Mouse (Mus musculus): Measurements from ENCODE around the gene Ehd2.

Ehd2 gene

GRCm38 (mm10) chr7:15967312-15967711 lies at the start of gene Ehd2:
Gene Ehd2 (minus strand): TSS chr7:15967567.
- DNase-seq (ENCODE audit: low spot score in 2 of 2): peak; percentile 83 to 87

DNA sequence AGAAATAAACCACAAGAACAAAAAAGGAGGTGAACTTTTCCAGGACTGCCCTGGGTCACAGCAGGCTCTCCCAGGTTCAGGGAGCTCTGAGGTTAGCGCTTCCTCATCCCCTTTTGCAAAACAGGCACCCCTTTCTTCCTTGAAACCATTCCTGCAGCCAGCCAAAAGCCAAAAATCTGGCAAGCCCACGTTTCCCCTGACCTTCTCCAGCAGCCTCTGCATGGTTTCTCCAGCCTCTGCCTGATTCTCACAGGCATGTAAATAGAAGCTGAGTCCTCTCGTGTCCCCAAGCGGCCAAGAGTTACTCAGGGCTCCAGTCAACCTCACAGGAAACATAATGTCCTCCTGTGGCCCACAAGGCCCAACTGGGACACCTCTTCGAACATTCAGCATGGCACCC lies 48.0 kb upstream of the Ehd2 start:
- no peak for DNase-seq (ENCODE audit: low spot score in 2 of 2)

- DNase-seq (ENCODE audit: low spot score in 2 of 2): peak; percentile 47 to 70
These were observed 47.3 kb upstream of the Ehd2 start for GRCm38 (mm10) chr7:16014521-16015175.

DNA sequence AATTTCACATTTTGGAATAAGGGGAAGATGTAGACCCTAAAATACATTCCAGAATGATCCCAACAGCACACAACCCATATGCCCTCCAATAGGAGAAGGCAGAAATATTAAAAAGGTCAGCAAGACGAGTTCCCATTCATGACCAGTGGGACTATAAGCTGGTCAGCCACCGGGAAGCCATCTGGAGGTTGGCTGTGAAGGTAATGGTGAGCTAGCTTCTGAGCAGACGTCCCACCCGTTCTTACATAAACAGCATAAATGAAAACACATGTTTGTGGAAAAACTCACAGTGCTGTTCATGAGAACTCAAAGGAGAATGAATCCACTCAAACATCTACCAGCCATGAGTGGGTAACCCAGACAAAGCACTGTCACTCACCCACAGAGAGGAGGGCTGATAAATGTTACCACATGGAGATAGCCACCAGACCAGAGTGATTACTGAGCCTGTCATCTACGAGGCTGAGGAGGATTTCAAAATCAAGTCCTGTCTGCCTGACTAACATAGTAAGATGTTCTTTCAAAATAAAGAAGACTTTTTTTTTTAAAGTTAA lies 46.4 kb upstream of the Ehd2 start:
- DNase-seq (ENCODE audit: low spot score in 2 of 2): no peak

DNA sequence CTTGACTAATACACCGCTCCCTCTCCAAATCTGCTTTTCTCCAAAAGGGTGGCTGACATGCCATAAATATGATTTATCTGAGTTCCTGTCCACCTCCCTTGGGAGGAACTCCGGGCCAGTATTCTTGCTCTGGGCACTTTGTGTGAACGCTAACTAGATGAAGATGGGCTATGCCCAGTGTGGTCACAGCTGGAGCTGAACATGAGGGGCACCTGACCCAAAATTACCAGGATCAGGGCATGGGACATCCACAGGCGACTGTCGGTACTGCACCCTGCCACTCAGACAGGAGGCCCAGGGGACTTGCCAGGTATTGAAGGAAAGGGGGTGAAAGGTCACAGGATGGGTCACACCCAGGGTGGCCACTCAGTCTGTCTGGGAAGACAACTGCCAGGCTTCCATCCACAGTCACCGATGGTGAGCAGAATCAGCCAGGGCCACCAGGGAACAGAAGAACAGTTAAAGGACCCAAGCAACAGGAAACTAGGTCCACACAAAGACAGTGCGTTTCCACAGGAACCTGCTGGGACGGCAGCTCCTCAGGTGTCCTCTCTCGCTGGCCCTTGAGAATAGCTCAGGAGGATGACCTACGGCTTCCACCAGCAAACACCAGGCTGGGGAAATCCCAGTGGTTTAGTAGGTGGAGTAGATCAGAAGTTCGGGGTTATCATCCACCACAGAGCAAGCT lies 45.4 kb upstream of the Ehd2 start:
- peak in 1 of 2 experiments; percentile 41 for DNase-seq (ENCODE audit: low spot score in 2 of 2)

GRCm38 (mm10) chr7:16011418-16012085 lies 44.2 kb upstream of the Ehd2 start:
- no peak for DNase-seq (ENCODE audit: low spot score in 2 of 2)

DNA sequence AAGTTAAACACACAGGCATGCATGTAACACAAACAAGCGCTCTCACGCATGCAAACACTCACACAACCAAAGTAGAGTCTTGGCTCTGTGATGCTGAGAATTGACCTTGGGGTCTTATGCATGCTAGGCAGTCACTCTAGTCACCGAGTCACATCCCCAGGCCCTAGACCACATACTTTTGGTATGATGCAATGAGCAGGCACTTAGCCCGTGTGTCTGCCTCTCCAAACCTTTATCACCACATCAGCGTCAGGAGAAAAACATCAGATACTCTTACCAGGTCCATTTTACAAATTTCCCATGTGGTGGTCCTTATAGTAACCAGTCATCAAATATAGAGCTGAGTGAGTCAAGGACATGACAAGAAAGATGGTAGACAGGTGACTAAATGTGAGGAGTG lies 43.3 kb upstream of the Ehd2 start:
- DNase-seq (ENCODE audit: low spot score in 2 of 2): no peak

GRCm38 (mm10) chr7:16009636-16010035 lies 42.3 kb upstream of the Ehd2 start:
- DNase-seq (ENCODE audit: low spot score in 2 of 2): no peak

GRCm38 (mm10) chr7:16005020-16005419 lies 37.7 kb upstream of the Ehd2 start:
- no peak for DNase-seq (ENCODE audit: low spot score in 2 of 2)

DNA sequence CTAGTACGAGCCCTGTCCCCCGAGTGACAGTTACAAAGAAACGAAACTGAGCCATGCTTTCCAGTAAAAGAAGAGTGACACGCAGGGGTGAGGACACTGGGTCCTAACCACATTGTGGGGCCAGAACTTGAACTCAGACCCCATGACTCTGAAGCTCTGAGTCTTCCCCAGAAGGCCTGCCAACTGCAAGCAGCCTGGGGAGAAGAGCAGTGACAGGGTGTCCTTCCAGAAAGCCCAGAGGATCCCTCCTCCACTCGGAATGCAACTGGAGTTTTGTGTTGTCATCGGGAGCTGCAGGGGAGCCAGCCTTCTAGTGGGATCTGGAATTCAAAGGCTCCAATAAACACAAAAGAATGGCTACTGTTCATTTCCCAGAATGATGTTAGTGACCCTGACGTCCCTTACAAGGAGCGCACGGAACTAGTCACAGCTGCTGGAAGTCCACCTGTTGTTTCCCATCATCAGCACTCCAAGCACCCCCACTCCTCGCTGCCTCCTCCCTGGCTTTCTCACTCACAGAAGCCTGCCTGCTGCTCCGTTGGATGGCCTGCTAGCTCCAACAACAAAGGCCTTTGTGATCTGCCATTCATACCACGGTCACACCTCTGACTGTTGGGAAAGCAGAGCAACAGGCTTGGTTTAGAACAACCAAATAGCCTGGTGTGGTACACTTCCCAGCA lies 37.0 kb upstream of the Ehd2 start:
- DNase-seq (ENCODE audit: low spot score in 2 of 2): peak in 1 of 2 experiments; percentile 36

- no peak for DNase-seq (ENCODE audit: low spot score in 2 of 2)
These were observed 35.7 kb upstream of the Ehd2 start for GRCm38 (mm10) chr7:16003032-16003431.

GRCm38 (mm10) chr7:16002171-16002570 lies 34.8 kb upstream of the Ehd2 start:
- peak; percentile 85 to 88 for DNase-seq (ENCODE audit: low spot score in 2 of 2)

DNA sequence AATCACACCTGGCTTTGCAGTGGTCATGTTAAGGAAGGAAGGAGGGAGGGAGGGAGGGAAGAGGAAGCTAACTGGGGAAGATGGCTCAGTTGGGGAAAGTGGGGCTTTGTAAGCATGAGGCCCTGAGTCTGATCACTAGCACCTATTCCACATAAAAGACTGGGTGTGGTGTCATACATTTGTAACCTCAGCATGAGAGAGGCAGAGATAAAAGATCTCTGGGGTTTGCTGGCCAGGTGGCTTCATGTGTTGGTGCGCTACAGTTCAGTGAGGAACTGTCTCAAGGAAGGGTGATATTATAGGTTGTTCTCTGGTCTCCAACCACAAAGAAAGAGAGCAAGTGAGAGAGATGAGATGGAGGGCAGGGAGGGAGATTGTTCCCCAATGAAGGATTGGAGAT lies 34.3 kb upstream of the Ehd2 start:
- no peak for DNase-seq (ENCODE audit: low spot score in 2 of 2)

GRCm38 (mm10) chr7:15993789-15994188 lies 26.4 kb upstream of the Ehd2 start:
- no peak for DNase-seq (ENCODE audit: low spot score in 2 of 2)

DNA sequence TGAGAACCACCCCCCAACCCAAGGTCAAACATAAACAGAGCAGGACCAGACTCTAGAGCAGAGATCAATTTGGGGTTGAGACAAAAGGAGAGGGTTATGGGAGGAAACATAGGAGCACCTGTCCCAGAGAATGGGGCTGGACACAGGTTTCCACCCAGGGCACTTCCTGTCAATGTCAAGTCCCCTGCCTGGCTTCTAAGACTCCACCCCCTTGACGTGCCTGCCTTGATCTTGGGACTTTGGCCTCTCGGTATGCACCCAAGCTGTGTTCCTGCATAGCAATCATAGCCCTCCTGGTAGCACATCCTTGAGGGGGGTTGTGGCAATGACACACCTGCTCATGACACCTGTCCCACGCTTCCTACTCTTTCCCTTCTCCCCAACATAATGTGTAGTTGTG lies 25.8 kb upstream of the Ehd2 start:
- DNase-seq (ENCODE audit: low spot score in 2 of 2): no peak

DNA sequence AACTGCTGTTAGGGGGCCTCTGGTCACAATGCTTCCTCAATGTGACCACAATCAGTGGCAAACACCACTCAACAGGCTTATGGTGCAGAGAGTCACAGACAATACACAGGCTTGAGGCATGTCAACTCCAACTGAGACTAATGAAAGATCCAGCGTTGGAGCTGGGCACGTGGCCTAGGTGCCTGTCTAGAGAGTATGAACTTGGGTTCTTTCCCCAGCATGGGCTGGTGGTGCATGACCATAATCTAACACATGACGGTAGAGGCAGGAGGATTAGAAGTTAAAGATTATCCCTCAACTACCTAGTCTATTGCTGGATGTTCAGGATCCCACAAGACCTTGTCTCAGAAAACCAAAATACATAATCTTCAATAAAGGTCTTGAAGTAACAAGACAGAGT lies 24.4 kb upstream of the Ehd2 start:
- no peak for DNase-seq (ENCODE audit: low spot score in 2 of 2)

DNA sequence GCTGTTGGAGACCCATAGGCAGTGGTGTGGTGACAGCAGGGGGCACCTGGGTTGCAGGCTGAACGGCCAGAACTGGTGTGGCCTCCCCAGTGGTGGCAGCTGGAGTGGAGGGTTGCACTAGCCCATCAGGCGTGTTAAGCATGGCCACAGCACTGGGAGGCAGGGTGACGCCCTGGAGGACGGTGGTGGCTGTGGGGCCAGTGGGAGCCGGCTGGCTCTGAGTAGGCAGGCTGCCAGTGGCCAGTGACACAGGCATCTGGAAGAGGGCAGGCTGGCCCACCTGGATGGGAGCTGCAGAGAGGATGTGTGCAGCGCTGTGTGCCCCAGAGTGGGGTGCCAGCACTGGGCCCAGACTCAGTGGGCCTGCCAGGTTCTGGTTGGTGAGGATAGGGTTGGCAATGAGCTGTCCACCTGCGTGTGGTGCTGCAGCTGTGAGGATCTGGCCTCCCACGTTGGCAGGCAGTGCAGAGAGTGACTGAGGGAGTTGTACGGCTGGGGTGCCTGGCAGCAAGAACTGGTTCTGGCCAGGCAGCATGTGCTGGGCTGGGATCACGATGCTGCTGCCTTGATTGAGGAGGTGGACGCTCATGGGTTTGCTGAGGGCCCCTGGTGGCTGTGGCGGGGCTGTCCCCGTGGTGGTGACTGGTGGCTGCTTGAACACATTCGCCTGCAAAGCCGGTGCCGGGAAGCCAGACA lies 20.4 kb upstream of the Ehd2 start:
- DNase-seq (ENCODE audit: low spot score in 2 of 2): no peak

GRCm38 (mm10) chr7:15982729-15983407 lies 15.5 kb upstream of the Ehd2 start:
- peak in 1 of 2 experiments; percentile 52 for DNase-seq (ENCODE audit: low spot score in 2 of 2)

- peak; percentile 68 to 74 for DNase-seq (ENCODE audit: low spot score in 2 of 2)
These were observed 14.2 kb upstream of the Ehd2 start for GRCm38 (mm10) chr7:15981538-15981937.

- DNase-seq (ENCODE audit: low spot score in 2 of 2): peak; percentile 50 to 55
These were observed 12.9 kb upstream of the Ehd2 start for GRCm38 (mm10) chr7:15980246-15980645.

- DNase-seq (ENCODE audit: low spot score in 2 of 2): peak in 1 of 2 experiments; percentile 48
These were observed 8.5 kb upstream of the Ehd2 start for GRCm38 (mm10) chr7:15975904-15976303.

Measured in heart, adult 9 months (tissue).